Mouse (Mus musculus): ENCODE measurements at regions not wholly inside any gene's neighbourhood (a gene's known extent, or its start where the extent isn't known, plus 50 kb on each side); places are given as distances from the start of the nearest gene placed in this dataset.

GRCm38 (mm10) chr9:74513887-74514286, 347.8 kb upstream of the Onecut1 start:
- no peaks in the 10 kb centered on the region for H3K4me1 ChIP-seq (ENCODE audit: control insufficient read depth, insufficient read depth, low read length)
- 62% methylated on average over 2 of the region's 2 CpGs for WGBS
- no peak overlapping the region for H3K4me3 ChIP-seq
- H3K79me2 ChIP-seq (replicated peaks; ENCODE audit: control insufficient read depth, insufficient read depth, low read length) = no peaks in the 10 kb centered on the region
- H3K9ac ChIP-seq (ENCODE audit: low read depth, low read length) = no peak overlapping the region
- no peak overlapping the region for H3K27ac ChIP-seq
- no peak for TF ChIP-seq POLR2A (IDR thresholded peaks at IDR 0.05; ENCODE audit: insufficient read depth, low read depth, low read length)
- no peak for TF ChIP-seq EP300 (IDR thresholded peaks at IDR 0.05; ENCODE audit: insufficient read depth, low read depth, low read length)
- no peak for TF ChIP-seq CTCF (IDR thresholded peaks at IDR 0.05)
- no peaks in the 10 kb centered on the region for H3K36me3 ChIP-seq (ENCODE audit: control insufficient read depth, insufficient read depth, low read length)
- no peak for DNase-seq
- no peaks in the 10 kb centered on the region for H3K27me3 ChIP-seq (ENCODE audit: control insufficient read depth, insufficient read depth, low read length)
- intact Hi-C loops (cut with DNase I) = no loop called here

GRCm38 (mm10) chr9:74528550-74528949, 333.2 kb upstream of the Onecut1 start:
- DNase-seq = no peak
- intact Hi-C loops (cut with DNase I) = no loop called here
- Histone ChIP-seq H3K4me3 (no peak overlapping the region), H3K79me2 (replicated peaks; ENCODE audit: control insufficient read depth, insufficient read depth, low read length) (no peaks in the 10 kb centered on the region), H3K4me1 (ENCODE audit: control insufficient read depth, insufficient read depth, low read length) (no peaks in the 10 kb centered on the region), H3K9ac (ENCODE audit: low read depth, low read length) (no peak overlapping the region), H3K36me3 (ENCODE audit: control insufficient read depth, insufficient read depth, low read length) (no peaks in the 10 kb centered on the region), H3K27me3 (ENCODE audit: control insufficient read depth, insufficient read depth, low read length) (no peaks in the 10 kb centered on the region), H3K27ac (no peak overlapping the region)
- TF ChIP-seq EP300 (IDR thresholded peaks at IDR 0.05; ENCODE audit: insufficient read depth, low read depth, low read length) (no peak), CTCF (IDR thresholded peaks at IDR 0.05) (no peak)
- 73% methylated on average over 3 of the region's 3 CpGs for WGBS

GRCm38 (mm10) chr9:74530317-74530716, 331.4 kb upstream of the Onecut1 start:
- no peaks in the 10 kb centered on the region for H3K4me1 ChIP-seq (ENCODE audit: control insufficient read depth, insufficient read depth, low read length)
- H3K27ac ChIP-seq = no peak overlapping the region
- WGBS = 13% methylated on average over 10 of the region's 10 CpGs
- H3K4me3 ChIP-seq = no peak overlapping the region
- no peak overlapping the region for H3K9ac ChIP-seq (ENCODE audit: low read depth, low read length)
- intact Hi-C loops (cut with DNase I) = loop anchor here (5.0 kb wide), 1 partner anchor 243 kb away; no protein-coding TSS in a partner anchor
- peak in 1 of 2 experiments; percentile 29 for DNase-seq
- no peaks in the 10 kb centered on the region for H3K36me3 ChIP-seq (ENCODE audit: control insufficient read depth, insufficient read depth, low read length)
- no peaks in the 10 kb centered on the region for H3K27me3 ChIP-seq (ENCODE audit: control insufficient read depth, insufficient read depth, low read length)
- TF ChIP-seq POLR2A (IDR thresholded peaks at IDR 0.05; ENCODE audit: insufficient read depth, low read depth, low read length) = no peak
- peak; percentile 78 for TF ChIP-seq CTCF (IDR thresholded peaks at IDR 0.05)
- TF ChIP-seq EP300 (IDR thresholded peaks at IDR 0.05; ENCODE audit: insufficient read depth, low read depth, low read length) = no peak
- H3K79me2 ChIP-seq (replicated peaks; ENCODE audit: control insufficient read depth, insufficient read depth, low read length) = no peaks in the 10 kb centered on the region

- H3K9ac ChIP-seq (ENCODE audit: low read depth, low read length) = no peak overlapping the region
- H3K36me3 ChIP-seq (ENCODE audit: control insufficient read depth, insufficient read depth, low read length) = no peaks in the 10 kb centered on the region
- H3K4me3 ChIP-seq = no peak overlapping the region
- WGBS = 56% methylated on average over 9 of the region's 9 CpGs
- no peak for TF ChIP-seq CTCF (IDR thresholded peaks at IDR 0.05)
- no peak for TF ChIP-seq POLR2A (IDR thresholded peaks at IDR 0.05; ENCODE audit: insufficient read depth, low read depth, low read length)
- no peak for TF ChIP-seq EP300 (IDR thresholded peaks at IDR 0.05; ENCODE audit: insufficient read depth, low read depth, low read length)
- H3K27ac ChIP-seq = no peak overlapping the region
- no peaks in the 10 kb centered on the region for H3K4me1 ChIP-seq (ENCODE audit: control insufficient read depth, insufficient read depth, low read length)
- intact Hi-C loops (cut with DNase I) = loop anchor here (5.0 kb wide), 1 partner anchor 243 kb away; no protein-coding TSS in a partner anchor
- no peak for DNase-seq
- no peaks in the 10 kb centered on the region for H3K79me2 ChIP-seq (replicated peaks; ENCODE audit: control insufficient read depth, insufficient read depth, low read length)
- H3K27me3 ChIP-seq (ENCODE audit: control insufficient read depth, insufficient read depth, low read length) = no peaks in the 10 kb centered on the region
Observed at GRCm38 (mm10) chr9:74530748-74531147, 331.0 kb upstream of the Onecut1 start.

GRCm38 (mm10) chr9:74531986-74532385, 329.7 kb upstream of the Onecut1 start:
- H3K4me1 ChIP-seq (ENCODE audit: control insufficient read depth, insufficient read depth, low read length) = no peaks in the 10 kb centered on the region
- no peak overlapping the region for H3K27ac ChIP-seq
- 51% methylated on average over 3 of the region's 3 CpGs for WGBS
- H3K36me3 ChIP-seq (ENCODE audit: control insufficient read depth, insufficient read depth, low read length) = no peaks in the 10 kb centered on the region
- no peaks in the 10 kb centered on the region for H3K79me2 ChIP-seq (replicated peaks; ENCODE audit: control insufficient read depth, insufficient read depth, low read length)
- TF ChIP-seq POLR2A (IDR thresholded peaks at IDR 0.05; ENCODE audit: insufficient read depth, low read depth, low read length) (no peak), EP300 (IDR thresholded peaks at IDR 0.05; ENCODE audit: insufficient read depth, low read depth, low read length) (no peak), CTCF (IDR thresholded peaks at IDR 0.05) (no peak)
- H3K27me3 ChIP-seq (ENCODE audit: control insufficient read depth, insufficient read depth, low read length) = no peaks in the 10 kb centered on the region
- H3K4me3 ChIP-seq = no peak overlapping the region
- no peak overlapping the region for H3K9ac ChIP-seq (ENCODE audit: low read depth, low read length)
- intact Hi-C loops (cut with DNase I) = loop anchor here (5.0 kb wide), 1 partner anchor 245 kb away; no protein-coding TSS in a partner anchor
- DNase-seq = no peak

- Histone ChIP-seq H3K9ac (ENCODE audit: low read depth, low read length) (no peak overlapping the region), H3K27me3 (ENCODE audit: control insufficient read depth, insufficient read depth, low read length) (no peaks in the 10 kb centered on the region), H3K36me3 (ENCODE audit: control insufficient read depth, insufficient read depth, low read length) (no peaks in the 10 kb centered on the region), H3K79me2 (replicated peaks; ENCODE audit: control insufficient read depth, insufficient read depth, low read length) (no peaks in the 10 kb centered on the region), H3K27ac (no peak overlapping the region), H3K4me3 (no peak overlapping the region), H3K4me1 (ENCODE audit: control insufficient read depth, insufficient read depth, low read length) (no peaks in the 10 kb centered on the region)
- no peak for DNase-seq
- WGBS = 62% methylated on average over 5 of the region's 5 CpGs
- intact Hi-C loops (cut with DNase I) = loop anchor here (5.0 kb wide), 1 partner anchor 248 kb away; no protein-coding TSS in a partner anchor
- TF ChIP-seq CTCF (IDR thresholded peaks at IDR 0.05) = no peak
- no peak for TF ChIP-seq POLR2A (IDR thresholded peaks at IDR 0.05; ENCODE audit: insufficient read depth, low read depth, low read length)
- no peak for TF ChIP-seq EP300 (IDR thresholded peaks at IDR 0.05; ENCODE audit: insufficient read depth, low read depth, low read length)
Observed at GRCm38 (mm10) chr9:74534976-74535375, 326.7 kb upstream of the Onecut1 start.

Data from heart, adult 2 months (tissue).